Mouse (Mus musculus): Measurements from ENCODE around the gene Tmem81. TPM values are rescaled to one million over a fixed set of nuclear protein-coding genes. Genes with fewer than 3 reads are reported as not detected.

Gene Tmem81
- polyA plus RNA-seq, 1 experiment from 2014 or later, result 1.3 TPM

Other genes with a start within 250 kb of the Tmem81 start
- gene Klhdc8a, start 207.6 kb upstream of the Tmem81 start, polyA plus RNA-seq (2014; fragmentation: Nextera tagmentation; extraction: Ambion mirVana), result 0.45 and 0.56 TPM in 2 replicates
- gene Nuak2, start 190.1 kb upstream of the Tmem81 start, polyA plus RNA-seq (2014; fragmentation: Nextera tagmentation; extraction: Ambion mirVana), result 2.6 and 3.6 TPM in 2 replicates
- gene Tmcc2, start 114.9 kb upstream of the Tmem81 start, polyA plus RNA-seq (2014; fragmentation: Nextera tagmentation; extraction: Ambion mirVana), result 10.4 and 14.6 TPM in 2 replicates
- 11.6 and 11.9 TPM in 2 replicates for gene Dstyk, start 88.7 kb upstream of the Tmem81 start, polyA plus RNA-seq (2014; fragmentation: Nextera tagmentation; extraction: Ambion mirVana)
- gene Rbbp5, start 28.9 kb upstream of the Tmem81 start, polyA plus RNA-seq (2014; fragmentation: Nextera tagmentation; extraction: Ambion mirVana), result 32.4 and 40.1 TPM in 2 replicates
- 0.09 and 0.35 TPM in 2 replicates for gene Cntn2, start 37.0 kb downstream of the Tmem81 start, polyA plus RNA-seq (2014; fragmentation: Nextera tagmentation; extraction: Ambion mirVana)
- gene Nfasc, start 235.6 kb downstream of the Tmem81 start, polyA plus RNA-seq (2014; fragmentation: Nextera tagmentation; extraction: Ambion mirVana), result 0.15 and 0.24 TPM in 2 replicates

Data from heart, embryonic 11.5 days (tissue).